Mouse (Mus musculus): ENCODE results near the gene Hspa2.
A peak's percentile ranks its signal among the peaks of the same experiment; 100 is the strongest.
"Not testable (repeated sequence)": the region's sequence is repeated elsewhere in the genome, so short reads cannot be mapped to it uniquely, and the experiment has no call there.

Gene Hspa2

DNA sequence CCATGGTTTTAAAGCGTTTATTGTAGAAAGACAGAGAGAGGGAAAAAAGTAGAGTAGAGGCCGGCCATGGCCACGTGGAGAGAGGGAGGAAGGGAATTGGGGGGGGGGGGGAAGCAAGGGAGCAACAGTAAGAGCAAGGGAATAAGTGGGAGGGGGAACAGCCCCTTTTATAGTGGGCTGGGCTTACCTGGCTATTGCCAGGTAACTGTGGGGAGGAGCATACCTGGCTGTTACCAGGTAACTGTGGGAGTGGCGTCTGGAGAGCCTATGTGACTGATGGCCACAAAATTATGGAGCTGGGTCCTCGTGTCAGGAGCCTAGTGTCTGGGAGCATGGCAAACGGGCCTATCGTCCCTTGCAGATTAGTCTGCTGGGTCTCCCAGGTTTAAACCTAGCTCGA lies 31.6 kb downstream of the Hspa2 start:
- DNase-seq, result no peak

DNA sequence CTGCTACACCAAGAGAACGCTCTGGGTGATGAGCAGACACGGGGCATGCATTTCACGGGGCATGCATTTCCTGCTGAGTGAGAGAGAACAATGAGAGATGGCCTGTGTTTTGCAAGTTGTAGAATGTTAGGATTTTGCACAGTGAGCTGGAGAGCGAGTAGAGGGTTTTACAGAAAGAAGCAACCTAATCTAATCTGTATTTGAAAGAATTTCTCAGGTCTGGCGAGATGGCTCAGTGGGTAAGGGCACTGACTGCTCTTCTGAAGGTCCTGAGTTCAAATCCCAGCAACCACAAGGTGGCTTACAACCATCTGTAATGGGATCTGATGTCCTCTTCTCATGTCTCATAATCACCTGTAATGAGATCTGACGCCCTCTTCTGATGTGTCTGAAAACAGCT lies 39.5 kb downstream of the Hspa2 start:
- DNase-seq, result not testable (repeated sequence)

GRCm38 (mm10) chr12:76444359-76444772 lies 40.4 kb downstream of the Hspa2 start:
- peak in 1 of 2 experiments; percentile 8 for DNase-seq

GRCm38 (mm10) chr12:76444862-76445261 lies 40.9 kb downstream of the Hspa2 start:
- DNase-seq, result no peak

DNA sequence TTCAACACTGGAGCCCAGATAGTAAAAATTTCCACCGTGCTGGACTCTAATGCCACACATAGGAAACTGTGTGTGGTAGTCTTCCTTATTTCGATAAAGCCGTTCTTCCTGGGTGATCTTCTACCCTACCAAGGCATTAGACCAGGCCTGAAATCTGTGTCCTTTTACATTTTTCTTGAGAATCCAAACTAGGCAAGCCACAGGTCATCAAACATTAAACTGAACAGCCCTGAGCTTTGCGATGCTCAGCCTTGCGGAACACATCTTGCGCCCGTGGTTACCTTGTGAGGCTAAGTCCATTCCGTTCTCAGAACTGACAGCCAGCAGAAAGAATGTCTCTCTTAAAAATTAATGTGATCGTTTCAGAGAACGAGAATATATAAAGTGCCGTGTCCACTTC lies 42.2 kb downstream of the Hspa2 start:
- no peak for DNase-seq

GRCm38 (mm10) chr12:76448127-76448526 lies 44.2 kb downstream of the Hspa2 start:
- DNase-seq, result no peak

DNA sequence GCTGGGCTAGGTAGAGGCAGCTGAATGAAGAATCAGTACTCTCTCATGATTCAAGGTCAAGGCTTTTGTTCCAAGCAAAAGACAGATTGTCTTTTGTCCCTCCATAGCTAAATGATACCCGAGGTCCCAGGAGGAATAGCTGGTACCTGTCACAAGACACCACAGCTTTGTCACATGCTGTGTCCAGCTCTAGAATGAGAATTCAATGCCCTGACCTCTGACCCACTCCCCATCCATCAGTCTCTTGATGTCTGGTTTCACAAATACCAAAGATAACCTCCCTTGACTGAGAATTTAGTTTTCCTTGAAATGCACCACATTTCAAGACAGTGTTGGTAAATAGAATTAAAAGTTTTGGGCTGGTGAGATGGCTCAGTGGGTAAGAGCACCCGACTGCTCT lies 48.2 kb downstream of the Hspa2 start:
- DNase-seq, result no peak

Measured in B cell, adult 2 months (primary cell).